Mouse (Mus musculus): ENCODE measurements at regions not wholly inside any gene's neighbourhood (a gene's known extent, or its start where the extent isn't known, plus 50 kb on each side); places are given as distances from the start of the nearest gene placed in this dataset.
A peak's percentile ranks its signal among the peaks of the same experiment; 100 is the strongest.

- peak; percentile 51 for TF ChIP-seq CTCF (IDR thresholded peaks at IDR 0.05)
- no peak for TF ChIP-seq POLR2A (IDR thresholded peaks at IDR 0.05; ENCODE audit: insufficient read depth, low read depth, low read length)
Measured at GRCm38 (mm10) chr17:88381106-88381505, 59.4 kb upstream of the Foxn2 start.
